Mouse (Mus musculus) olfactory bulb, adult 2 months (tissue): ENCODE measurements around the gene Megf11.

Source experiments
- CTCF ChIP-seq: fragments of 200-500 bp; IDR thresholded peaks from 2 replicates; pipeline ENCODE4 v1.5.1; 2012; ENCODE audit warnings: low read depth, mild to moderate bottlenecking, low read length, moderate library complexity; ENCODE audit not compliant: insufficient read depth
- POLR2A ChIP-seq: fragments of 200-500 bp; IDR thresholded peaks from 2 replicates; pipeline ENCODE4 v1.6.1; 2012; ENCODE audit warnings: mild to moderate bottlenecking, low read depth, low read length, moderate library complexity; ENCODE audit not compliant: insufficient read depth

DNA sequence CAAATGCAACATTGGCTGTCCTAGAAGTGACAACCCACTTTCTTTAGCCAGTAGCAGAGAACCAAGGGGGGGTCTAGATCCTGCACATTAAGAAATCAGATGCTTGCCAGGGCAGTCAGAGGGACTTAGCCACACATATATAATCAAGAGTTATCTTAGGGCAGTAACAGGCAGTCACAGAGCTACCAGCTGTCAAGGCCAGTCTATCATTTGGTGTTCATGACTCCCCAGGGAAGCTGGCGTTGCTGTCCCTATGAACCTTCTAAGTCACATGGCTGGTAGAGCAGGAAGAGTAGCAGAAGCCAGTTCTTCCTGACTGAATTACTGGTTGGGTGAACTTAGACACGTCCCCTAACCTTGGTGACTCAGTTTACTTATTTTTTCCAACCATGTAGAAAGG lies 307.7 kb downstream of the Megf11 start:
- no peak for TF ChIP-seq CTCF
- TF ChIP-seq POLR2A = no peak
